Mouse (Mus musculus) retina, postnatal 7 days (tissue): ENCODE measurements around the gene Sh2d4b.

Experiments
- DNase-seq: peaks from one replicate; pipeline ENCODE4 v3.0.0-alpha.2; 2012; ENCODE audit warnings: low read depth, low spot score

Gene Sh2d4b

DNA sequence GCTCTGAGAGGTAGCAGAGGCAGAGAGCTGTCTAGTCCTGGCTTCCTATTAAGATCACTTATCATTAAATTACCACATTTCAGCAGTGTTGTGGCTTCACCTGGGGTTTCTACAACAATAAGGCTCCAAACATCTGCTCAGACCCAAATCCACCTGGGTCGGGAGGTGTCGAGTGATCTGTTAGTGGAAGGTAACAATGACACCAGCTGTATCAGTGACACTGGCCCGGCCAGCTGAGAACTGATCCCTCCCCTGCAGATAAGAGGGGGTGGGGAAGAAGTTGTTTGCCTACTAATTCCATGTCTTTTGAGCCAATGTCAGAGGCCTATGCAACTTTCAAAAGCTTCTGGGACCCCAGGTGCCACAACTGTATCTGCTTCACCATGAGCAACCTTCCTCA is at the start of gene Sh2d4b:
Gene Sh2d4b (minus strand): TSS at position 71 of the 400 bp plus-strand sequence.
- no peak for DNase-seq

DNA sequence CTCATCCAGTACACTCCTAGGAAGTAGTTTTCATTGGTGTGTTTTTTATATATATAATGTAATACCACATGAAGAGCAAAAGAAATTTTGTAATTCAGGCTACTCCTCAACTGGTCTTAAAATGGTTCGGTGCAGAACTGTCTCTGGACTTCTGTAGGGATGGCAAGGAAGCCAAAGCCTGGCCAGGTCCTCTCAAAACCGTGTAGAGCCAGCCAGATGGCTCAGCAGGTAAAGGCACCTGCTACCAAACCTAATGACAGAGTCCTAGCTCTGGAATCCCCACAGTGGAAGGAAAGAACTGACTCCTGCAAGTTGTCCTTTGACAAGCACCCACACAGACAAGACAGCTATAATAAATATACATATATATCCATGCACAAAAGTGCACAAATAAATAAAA is 49.4 kb upstream of the Sh2d4b start:
- DNase-seq: no peak

DNA sequence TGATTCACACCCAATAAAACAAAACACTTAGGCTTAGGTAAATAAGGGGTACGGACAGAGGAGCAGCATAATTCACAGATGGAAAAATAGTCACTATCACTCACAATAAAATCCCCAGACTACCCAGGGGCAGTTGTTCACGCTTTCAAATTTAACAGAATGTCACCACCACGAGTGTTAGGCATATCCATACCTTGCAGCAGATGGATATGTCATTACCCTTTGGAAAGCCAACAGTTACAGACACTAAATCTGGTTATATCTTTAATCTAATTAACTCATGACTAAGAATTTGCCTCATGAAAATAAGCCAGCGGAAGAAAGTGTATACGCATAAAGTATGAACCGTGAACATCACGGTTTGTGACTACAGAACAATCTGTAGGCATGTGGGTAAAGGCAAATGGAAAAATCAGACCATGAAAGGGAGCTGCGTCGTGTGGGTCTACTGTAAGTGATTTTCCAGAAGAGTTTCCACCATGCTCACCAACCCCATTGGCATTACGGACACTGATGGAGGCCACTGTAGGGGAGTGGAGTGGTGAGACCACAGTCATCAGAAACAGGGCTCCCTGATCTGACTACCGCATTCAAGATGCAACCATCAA is 45.4 kb upstream of the Sh2d4b start:
- DNase-seq: no peak

DNA sequence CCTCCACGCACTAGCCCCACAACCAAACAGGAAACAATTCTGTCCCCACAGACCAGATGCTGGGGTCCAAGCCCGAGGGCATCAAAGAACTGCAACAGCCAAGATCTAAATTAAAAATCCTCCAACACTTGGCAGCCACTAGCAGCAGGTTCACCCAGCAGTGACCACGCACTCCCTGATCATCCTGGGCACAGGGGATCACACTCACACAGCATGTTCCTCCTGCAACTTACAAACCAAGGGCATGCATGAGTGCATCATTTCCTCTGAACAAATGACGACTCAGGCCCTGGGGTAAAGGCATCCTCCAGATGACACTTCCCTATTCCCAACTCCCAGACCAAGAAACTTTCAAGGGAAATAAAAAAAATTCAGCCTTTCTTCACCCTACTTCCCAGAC is 44.0 kb upstream of the Sh2d4b start:
- no peak for DNase-seq

DNA sequence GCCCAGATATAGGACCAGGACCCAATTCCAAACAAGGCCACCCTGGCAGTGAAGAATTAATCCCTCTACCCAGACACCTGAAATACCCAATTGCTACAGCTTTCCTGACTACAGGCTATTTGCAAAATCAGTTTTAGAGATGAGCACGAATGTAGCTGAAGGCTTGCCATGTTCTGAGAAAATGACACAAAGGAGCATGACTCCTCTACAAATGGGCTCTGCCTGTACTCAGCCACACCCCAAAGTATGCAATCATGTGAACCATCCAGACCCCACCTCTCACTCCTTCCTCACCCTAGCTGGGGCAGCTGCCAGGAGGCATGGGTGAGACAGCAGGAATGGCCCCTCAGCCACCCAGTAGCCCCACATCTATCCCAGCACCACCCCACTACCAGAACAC is 42.4 kb upstream of the Sh2d4b start:
- DNase-seq: no peak

DNA sequence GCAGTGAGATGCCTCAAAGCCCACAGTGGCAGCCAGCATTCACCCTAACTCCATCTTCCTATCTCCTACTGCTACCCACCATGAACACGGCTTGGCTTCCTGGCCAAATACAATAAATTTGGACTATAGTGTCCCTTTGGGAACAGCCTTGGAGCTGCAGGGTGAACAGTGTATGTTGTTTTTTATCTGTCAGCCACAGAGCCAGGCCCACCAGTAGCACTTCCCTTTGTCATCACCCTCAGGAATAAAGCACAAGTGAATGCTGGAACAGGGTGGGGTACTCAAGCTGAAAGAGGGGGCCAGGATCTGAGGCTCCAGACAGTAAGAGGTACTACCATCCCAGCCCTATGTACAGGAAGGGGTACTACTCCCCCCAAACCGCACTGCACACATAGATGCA is 42.0 kb upstream of the Sh2d4b start:
- no peak for DNase-seq

DNA sequence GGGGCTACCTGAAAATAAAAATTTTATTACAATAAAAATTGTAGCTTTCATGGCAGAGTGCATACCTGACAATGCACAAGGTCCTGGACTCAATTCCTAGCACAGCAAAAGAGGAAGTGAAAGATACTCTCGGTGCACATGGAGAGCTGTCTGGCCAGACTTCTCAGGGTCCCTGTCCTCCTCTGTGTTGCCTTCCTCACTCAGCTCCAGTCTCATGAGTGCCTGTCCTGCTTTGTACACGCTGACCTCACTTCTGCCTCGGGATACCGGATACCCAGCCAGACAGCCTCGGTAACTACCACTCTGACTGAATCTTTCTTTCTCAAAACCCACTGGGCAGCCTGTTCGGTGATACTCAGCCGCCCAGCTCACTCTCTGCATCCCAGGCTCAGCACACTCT is 40.3 kb upstream of the Sh2d4b start:
- no peak for DNase-seq

DNA sequence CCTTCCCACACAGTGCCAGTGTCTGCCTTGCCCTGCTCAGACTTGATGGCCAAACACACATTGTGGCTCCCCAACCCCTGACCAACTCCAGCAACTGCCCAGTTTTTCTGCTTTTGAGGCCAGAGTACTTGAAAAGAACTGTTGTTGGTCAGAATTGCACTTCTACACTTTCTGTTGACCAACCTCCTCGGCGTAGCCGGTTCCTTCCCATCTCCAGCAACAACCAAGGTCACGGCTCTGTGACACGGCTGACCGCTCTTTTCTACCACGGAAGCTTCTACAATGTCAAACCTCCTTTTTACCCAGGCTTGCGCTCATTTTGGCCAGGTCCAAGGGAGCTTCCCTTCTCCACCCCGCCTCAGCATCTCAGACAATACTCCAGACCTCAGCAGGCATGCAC is 39.2 kb upstream of the Sh2d4b start:
- no peak for DNase-seq

DNA sequence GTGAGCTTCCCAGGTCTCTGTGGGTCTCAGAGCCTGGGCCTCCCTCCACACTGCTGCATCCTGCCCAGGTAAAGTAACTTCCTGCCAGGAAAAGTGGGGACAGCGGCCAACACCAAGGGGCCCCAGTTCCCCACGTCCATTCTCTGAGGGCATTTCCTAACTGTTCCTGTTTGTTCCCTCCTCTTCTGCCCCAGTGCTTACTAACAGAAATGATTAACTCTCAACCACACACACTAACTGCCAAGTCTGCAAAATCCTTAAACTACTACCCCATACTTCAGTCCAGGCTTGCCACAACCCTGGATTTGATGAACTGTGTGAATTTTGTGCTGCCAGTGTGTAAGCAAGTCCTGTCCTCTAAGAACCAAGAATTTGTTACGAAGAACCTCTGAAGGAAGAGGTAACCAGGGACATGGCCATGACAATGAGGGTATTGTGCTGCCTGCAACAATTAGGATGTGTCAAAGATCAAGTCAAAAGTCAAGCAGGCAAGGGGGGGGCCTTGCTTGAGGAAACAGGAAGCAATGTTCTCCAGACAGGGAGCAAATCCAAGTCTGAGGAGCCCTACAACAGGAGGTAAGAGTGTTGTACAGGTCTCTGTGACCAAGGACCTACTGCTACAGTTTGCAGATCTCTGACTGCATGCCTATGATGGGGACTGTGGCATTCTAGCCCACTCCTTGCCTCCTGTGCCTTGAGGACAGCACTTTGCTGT is 38.2 kb upstream of the Sh2d4b start:
- DNase-seq: no peak

DNA sequence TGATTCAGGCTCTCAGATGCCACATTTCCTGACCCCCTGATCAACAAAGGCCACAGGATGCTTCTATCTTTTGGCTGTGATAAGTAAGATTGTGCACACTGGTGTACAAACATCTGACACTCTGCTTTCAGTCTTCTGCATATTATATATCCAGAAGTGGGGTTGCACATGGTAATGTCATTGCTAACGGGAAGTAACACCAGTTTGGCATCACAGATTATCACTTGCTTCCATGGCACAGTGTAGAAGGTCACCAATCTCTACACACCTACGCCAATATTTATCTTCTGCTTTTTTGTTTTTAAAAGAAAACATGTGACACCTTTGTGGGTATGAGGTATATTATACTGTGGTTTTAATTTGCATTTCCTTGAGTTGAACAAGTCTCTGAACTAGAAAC is 36.9 kb upstream of the Sh2d4b start:
- DNase-seq: no peak

DNA sequence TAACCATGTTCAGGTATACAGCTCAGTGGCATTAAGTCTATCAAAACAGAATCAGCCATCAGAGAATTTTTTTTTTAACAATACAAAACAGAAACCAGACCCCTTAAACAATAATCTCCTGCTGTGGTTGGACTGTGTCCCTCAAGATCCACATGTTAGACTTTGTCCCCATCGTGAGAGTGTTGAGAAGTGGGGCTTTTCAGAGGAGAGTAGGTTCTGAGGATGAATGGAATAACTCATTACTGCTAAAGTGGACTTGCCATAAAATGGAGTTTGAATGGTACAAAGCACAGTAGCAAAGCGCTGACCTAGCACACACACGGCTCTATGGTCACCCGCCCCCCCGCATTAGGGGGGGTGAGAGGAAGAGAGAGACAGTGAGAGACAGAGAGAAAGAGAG is 35.8 kb upstream of the Sh2d4b start:
- no peak for DNase-seq

DNA sequence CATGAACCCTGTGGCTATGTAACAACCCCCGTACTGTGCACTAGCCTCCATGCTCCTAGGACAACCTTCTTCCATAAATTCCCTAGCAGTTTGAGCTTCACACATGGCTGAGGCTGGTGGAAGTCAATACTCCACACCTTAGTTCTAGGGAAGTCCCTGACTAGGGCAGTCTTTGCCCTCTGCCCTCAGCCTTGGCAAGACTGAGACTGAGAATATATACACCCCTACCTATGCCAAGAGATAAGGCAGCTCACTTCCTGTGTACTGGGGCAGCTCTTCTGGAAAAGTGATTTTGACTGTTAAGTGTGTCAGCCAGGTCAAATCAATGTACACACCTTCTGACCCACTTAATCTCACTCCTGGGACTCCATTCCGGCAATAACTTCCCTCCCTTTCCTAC is 34.0 kb upstream of the Sh2d4b start:
- DNase-seq: no peak

DNA sequence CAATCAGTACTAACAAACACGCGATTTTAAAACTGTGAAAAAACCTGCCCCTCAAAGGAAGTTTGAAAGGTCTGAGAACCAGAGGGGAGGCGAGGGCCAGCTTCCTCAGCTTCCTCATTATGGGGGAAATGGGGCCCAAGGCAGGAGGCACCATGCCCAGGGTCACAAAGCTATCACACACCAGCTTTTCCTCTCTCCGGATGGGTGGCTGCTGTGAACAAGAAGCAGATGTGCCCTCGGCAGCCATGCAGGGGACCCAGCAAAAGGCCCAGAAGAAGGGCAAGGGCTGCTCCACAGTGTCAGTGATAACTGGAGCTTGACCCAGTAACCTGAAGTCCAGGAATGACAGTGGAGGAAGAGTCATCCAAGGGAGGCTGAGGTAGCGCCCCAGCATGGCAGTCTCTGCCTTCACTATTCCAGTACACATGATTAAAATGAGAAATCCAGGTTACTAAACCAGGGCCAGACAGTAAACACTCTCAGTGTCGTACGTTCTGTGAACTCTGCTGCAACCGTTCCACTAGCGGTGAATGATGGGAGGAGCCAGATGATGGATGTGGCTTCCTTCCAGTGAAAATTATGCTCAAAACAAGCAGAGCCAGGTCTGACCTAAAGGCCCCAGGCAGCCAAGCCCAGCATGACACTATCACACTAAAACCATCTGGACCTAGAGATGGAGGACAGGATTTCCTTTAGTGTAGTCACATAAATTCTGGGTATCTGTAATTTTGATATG is 31.5 kb upstream of the Sh2d4b start:
- DNase-seq: no peak

DNA sequence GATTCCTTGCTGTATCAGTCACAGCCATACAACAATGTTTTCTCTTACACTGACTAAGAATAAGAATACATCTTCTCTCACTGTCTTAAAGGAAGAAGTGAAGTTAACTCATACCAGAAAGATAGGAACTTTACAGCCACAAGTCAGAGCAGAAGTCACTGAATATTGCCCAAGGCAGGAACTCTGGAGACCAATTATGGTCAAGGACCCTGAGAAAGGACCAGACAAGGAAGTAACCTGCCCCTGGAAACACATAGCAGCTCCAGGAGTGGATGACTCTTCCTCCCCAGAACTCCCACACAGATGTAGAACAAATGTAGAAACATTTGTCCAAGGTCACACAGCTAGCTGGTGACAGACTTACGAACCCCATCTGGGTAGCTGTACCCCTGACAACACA is 28.2 kb upstream of the Sh2d4b start:
- DNase-seq: no peak

DNA sequence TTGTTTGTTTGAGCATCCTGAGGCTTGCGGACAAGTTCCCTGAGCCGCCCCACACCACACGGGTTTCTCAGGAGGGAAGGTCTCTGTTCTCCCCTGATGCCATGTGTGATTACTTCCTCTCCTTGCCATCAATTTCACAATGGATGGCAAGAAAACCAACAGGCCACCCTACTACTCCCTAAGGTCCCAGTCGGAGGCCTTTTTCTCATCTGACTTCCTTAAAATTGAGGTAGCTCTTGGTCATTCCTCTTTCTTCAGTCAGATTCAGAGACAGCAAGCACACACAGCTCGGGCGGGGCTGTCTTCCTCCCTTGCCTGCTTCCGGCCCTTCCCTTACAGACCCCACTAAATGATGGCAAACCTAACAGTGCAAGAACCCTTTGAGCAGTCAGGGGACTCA is 26.5 kb upstream of the Sh2d4b start:
- DNase-seq: no peak

DNA sequence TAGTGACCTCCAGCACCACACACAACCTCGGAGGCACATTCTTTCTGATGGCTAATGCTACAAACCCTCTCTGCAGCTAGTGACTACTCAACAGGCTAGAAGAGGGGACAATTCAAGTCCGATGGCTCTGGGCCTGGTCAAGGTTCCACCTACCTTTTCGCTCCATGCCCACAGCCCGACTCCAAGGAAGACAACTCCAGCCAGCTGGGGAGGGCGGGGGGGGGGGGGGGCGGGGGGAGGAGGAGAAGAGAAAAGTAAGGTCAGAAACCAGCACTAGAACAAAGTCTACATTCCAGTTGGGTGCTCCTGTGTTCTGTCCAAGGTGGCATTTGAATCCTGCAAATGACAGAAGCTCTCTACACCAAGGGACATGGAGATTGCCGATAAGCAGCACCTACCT is 25.4 kb upstream of the Sh2d4b start:
- DNase-seq: no peak

DNA sequence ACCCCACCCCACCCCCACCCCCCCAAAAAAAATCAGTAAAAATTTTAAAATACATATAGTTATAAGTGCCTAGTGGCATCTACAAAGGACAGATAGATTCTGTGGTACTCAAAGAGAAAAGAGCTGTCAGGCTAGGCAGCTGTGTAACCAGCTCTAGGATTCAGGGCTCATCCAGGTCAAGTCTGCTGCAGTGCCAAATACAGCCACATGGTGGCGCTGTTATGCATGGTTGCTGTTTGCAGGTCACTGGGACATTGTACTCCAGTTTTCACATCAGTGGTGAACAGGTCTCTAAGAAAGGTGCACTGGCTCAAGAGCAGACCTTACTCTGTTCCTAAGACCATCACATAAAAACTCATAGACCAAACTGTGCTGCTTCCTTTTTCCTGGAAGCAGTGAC is 24.6 kb upstream of the Sh2d4b start:
- DNase-seq: peak; percentile 81

DNA sequence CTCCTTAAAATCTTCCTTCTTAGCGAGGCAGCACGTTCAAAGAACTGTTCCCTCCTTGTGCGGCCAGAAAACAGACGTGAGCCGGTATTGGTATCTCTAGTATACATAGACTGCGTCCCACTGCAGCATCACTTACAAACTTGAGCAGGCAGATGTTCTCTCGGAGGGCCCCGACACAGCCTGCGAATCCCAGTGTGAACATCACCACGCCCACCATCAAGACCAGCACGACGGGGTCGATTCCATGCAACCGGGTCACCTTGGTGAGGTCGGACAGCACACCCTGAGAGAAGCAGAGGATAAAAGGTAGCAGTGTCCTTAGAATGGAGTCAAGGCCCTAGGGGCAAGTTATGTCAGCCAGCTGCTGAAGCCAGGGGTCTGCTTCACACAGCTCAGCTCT is 23.6 kb upstream of the Sh2d4b start:
- DNase-seq: no peak

DNA sequence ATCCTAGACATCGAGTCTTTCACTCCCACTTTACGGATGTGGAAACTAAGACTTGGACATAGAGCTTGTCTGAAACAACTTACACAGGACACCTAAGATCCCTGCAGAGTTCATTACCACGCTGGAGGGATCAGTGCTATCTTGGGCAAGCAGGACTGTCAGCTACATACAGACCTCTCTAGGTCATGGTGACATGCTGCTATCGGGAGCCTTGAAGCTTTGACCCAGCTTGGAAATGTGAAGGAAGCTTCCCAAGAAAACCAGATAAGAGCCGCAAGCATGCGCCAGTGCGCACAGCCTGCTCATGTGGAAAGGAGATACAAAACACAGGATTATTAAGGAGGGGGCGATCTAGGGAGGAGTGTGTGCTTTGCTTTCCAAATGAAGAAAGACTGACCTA is 22.8 kb upstream of the Sh2d4b start:
- no peak for DNase-seq

DNA sequence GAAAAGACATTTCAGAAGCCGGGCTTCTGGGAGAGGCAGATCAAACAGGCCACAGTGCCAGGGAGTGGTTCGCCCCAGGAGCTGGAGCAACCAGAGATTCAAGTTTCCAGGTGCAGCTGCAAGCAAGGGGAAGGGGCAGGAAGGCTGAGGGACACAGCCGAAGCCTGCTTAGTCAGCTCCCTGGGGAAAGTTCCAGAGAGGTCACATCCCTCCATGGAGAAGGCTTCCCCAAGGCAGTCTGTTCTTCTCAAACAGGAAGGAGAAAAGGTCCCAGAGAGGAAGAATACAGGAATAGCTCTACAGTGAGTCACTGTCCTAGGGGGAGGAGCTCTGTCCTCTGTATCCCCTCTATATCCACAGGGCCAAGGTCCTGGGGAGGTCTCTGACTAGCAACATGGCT is 21.6 kb upstream of the Sh2d4b start:
- no peak for DNase-seq

DNA sequence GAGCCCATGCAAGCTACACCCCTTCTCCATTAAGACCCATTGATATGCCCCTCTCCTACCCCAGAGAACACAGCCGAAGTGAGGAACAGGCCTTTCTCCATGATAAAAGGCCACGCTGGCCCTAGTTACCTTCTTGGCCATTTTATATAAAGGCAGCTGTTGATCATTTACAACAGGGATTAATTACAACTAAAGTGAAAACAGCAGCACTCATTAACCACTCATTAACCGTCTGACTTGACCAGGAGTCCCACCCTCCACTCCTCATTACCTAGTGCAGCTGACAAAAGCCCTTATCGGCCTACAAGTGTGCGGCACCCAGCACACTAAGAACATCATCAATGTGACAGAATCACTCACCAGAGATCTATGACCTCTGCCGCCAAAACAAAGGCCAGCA is 20.6 kb upstream of the Sh2d4b start:
- DNase-seq: no peak

DNA sequence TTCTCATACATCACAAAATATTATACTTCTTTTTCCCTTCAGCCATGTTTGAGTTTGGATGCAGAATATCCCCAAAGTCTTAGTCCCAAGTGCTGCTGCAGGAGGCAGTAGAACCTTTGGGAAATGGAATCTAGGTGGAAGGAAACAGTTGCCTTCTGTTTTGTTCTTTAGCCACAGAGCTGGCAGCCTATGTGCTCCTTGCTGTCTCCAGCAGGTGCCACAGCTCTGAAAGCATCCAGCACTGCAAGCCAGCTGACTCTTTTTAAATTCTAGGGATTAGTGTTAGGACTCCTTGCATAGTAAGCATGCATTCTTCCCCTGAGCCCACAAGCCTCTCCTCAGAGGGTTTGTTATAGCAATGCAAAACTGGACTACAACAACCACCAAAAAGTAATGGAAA is 18.5 kb upstream of the Sh2d4b start:
- no peak for DNase-seq

DNA sequence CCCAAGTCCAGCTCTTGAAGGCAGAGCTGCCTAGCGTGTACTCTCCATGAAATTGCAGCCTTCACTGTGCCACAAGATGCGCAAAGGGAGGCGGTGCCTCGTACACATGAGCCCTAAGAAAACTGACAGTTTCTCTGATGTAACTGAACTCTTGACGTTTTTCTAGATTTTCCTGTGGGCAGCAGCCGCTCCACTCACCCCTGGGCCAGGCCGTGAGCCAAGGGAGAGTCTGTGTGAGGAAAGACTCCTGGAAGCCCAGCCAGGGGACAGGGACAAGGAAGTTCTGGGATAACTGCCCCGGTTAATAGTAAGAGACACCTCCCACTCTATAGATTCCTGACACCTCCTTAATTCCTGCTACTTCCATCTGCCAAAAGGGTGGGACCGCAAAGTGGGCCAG is 15.7 kb upstream of the Sh2d4b start:
- DNase-seq: no peak
